Mouse (Mus musculus): ENCODE measurements around the gene Tmem234. TPM values are rescaled to one million over a fixed set of nuclear protein-coding genes. Genes with fewer than 3 reads are reported as not detected.
A peak's percentile ranks its signal among the peaks of the same experiment; 100 is the strongest.

Tmem234 gene
- polyA plus RNA-seq, 1 experiment from 2014 or later: 104 TPM

DNA sequence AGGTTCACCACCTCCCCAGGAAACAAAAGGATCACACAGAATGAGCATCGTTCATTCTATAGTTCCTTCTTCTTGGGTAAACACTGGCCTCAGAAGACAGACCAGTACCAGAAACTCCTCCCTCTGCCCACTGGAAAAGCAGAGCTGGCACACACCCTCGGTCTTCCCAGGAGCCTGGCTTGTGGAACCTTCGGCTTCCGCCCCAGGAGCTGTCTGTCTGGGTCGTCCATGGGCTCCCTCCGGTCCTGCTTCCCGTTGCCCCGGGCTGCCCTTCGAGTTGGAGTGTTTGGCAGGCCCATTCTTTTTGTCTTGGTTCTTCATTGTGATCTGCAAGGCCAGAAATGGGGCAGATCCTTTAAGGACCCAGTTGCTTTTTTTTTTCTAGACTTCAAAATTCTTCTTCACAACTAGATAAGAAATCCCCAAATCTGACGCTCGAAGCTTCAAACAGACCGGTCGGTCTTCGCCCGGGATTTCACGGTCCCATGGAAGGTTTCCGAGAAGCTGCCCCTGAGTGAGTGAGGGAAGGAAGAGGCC lies 39.7 kb downstream of the Tmem234 start:
- Histone ChIP-seq H3K27ac (ENCODE audit: low read length) (peak overlapping the region; percentile 91), H3K4me2 (ENCODE audit: low read depth, low read length) (peak overlapping the region; percentile 91), H3K9ac (ENCODE audit: low read depth, low read length) (peak overlapping the region; percentile 77), H3K4me1 (ENCODE audit: control insufficient read depth, low read depth, low read length) (peaks cover 23% of the 10 kb centered on the region), H3K9me3 (replicated peaks; ENCODE audit: control insufficient read depth, low read length) (no peaks in the 10 kb centered on the region), H3K4me3 (ENCODE audit: low read depth, low read length) (peak overlapping the region; percentile 81), H3K36me3 (ENCODE audit: control insufficient read depth, insufficient read depth) (peaks cover 32% of the 10 kb centered on the region), H3K27me3 (ENCODE audit: control insufficient read depth, insufficient read depth, low read depth, low read length) (no peaks in the 10 kb centered on the region)
- 2% methylated on average over 17 of the region's 17 CpGs for WGBS (ENCODE audit: insufficient replicate concordance)
- no peak for ATAC-seq (ENCODE audit: low read depth)

DNA sequence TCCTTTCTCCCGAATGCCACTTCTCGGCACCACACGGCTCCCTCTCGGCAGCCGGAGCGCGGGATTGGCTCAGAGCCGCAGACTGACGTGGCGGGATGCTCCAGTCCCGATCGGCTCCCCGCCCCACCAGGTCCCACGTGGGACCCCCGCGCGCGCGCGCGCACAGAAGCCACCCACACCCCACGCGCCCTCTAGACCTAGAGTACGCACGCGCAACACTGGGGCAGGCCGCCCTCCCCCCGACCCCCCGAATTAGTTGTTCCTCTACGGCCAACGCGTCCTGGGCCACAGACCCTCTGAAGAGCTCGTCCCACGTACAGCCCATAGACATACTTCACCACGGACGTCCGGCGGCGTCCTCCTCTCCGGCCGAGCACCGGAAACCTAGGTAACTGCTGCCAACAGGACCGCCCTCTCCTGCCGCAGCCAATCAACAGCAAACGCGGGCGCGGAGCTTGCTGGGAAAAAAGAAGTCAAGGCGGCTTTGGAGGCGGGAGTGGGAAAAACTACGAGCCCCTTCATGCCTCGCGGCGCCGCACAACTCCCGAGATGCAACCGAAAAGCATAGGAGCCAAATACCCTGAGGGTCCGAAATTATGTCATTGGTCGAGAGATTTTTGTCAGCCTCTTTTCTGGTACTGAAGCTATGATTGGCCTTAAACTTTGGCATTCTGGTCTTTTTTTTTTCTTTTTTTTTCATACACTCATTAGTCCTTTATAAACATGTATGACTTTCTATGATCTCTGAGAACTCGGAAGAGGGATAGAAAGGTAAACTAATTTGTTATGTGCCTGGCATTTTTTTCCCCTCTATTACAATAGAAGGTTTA lies 40.4 kb downstream of the Tmem234 start, which contains the start of gene Txlna:
Gene Txlna (minus strand): TSS at position 428 of the 830 bp plus-strand sequence.
- no peaks in the 10 kb centered on the region for H3K9me3 ChIP-seq (replicated peaks; ENCODE audit: control insufficient read depth, low read length)
- peaks cover 29% of the 10 kb centered on the region for H3K36me3 ChIP-seq (ENCODE audit: control insufficient read depth, insufficient read depth)
- under 1% methylated on average over 60 of the region's 60 CpGs for WGBS (ENCODE audit: insufficient replicate concordance)
- peak within 1 kb of the TSS; percentile 77 for H3K9ac ChIP-seq (ENCODE audit: low read depth, low read length)
- peak within 1 kb of the TSS; percentile 91 for H3K27ac ChIP-seq (ENCODE audit: low read length)
- peak within 1 kb of the TSS; percentile 91 for H3K4me2 ChIP-seq (ENCODE audit: low read depth, low read length)
- peaks cover 23% of the 10 kb centered on the region for H3K4me1 ChIP-seq (ENCODE audit: control insufficient read depth, low read depth, low read length)
- peak within 1 kb of the TSS; percentile 81 for H3K4me3 ChIP-seq (ENCODE audit: low read depth, low read length)
- ATAC-seq (ENCODE audit: low read depth): peak; percentile 91
- no peaks in the 10 kb centered on the region for H3K27me3 ChIP-seq (ENCODE audit: control insufficient read depth, insufficient read depth, low read depth, low read length)

DNA sequence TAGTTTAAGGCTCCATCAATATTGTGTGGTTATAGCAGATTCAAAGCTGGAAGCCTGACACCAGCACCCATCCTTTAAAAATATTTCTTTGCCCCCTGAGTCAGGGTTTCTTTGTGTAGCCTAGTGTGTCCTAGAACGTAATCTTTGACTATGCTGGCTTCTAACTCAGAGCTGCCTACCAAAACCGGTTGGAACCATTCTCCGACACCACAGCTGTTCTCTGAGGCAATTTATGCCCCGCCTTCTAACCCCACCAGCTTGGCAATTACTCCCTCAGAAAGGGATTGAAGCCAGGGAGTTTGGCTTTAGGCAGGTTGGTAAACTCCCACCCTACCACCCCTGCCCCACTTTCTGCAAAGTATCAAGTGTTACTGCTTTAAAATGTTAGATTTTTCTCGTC lies 41.3 kb downstream of the Tmem234 start:
- no peaks in the 10 kb centered on the region for H3K27me3 ChIP-seq (ENCODE audit: control insufficient read depth, insufficient read depth, low read depth, low read length)
- peak overlapping the region; percentile 91 for H3K4me2 ChIP-seq (ENCODE audit: low read depth, low read length)
- H3K36me3 ChIP-seq (ENCODE audit: control insufficient read depth, insufficient read depth): peaks cover 20% of the 10 kb centered on the region
- peaks cover 23% of the 10 kb centered on the region for H3K4me1 ChIP-seq (ENCODE audit: control insufficient read depth, low read depth, low read length)
- 60% methylated on average over 5 of the region's 5 CpGs for WGBS (ENCODE audit: insufficient replicate concordance)
- H3K27ac ChIP-seq (ENCODE audit: low read length): peak overlapping the region; percentile 49
- ATAC-seq (ENCODE audit: low read depth): no peak
- H3K9ac ChIP-seq (ENCODE audit: low read depth, low read length): peak overlapping the region; percentile 30; the same call in 1 of the 2 replicates
- H3K4me3 ChIP-seq (ENCODE audit: low read depth, low read length): peak overlapping the region; percentile 24; the same call in 1 of the 2 replicates
- no peaks in the 10 kb centered on the region for H3K9me3 ChIP-seq (replicated peaks; ENCODE audit: control insufficient read depth, low read length)

DNA sequence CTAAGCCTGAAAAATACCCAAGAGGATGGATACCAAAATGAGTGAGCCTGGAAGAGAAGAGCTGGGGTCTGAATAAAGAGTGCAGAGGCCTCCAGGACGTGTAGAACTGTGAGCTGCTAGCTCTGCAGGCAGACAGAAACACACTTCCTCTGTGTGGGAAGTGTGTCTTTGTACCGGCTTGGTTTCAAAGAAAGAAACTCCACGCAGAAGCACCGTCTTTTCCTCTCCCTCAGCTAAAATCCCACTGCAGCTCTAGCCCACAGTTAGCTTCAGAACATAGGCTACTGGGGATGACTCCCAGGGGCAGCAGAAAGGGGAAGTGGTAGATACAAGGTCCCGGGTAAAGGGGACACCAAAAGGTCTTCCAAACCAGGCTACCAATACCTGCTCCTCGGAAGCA lies 44.7 kb downstream of the Tmem234 start:
- H3K9me3 ChIP-seq (replicated peaks; ENCODE audit: control insufficient read depth, low read length): no peaks in the 10 kb centered on the region
- H3K4me3 ChIP-seq (ENCODE audit: low read depth, low read length): no peak overlapping the region
- H3K4me2 ChIP-seq (ENCODE audit: low read depth, low read length): no peak overlapping the region
- no peak for ATAC-seq (ENCODE audit: low read depth)
- peaks cover 20% of the 10 kb centered on the region for H3K36me3 ChIP-seq (ENCODE audit: control insufficient read depth, insufficient read depth)
- no peaks in the 10 kb centered on the region for H3K27me3 ChIP-seq (ENCODE audit: control insufficient read depth, insufficient read depth, low read depth, low read length)
- H3K4me1 ChIP-seq (ENCODE audit: control insufficient read depth, low read depth, low read length): peaks cover 6% of the 10 kb centered on the region
- no peak overlapping the region for H3K9ac ChIP-seq (ENCODE audit: low read depth, low read length)
- 53% methylated on average over 6 of the region's 6 CpGs for WGBS (ENCODE audit: insufficient replicate concordance)
- H3K27ac ChIP-seq (ENCODE audit: low read length): no peak overlapping the region

DNA sequence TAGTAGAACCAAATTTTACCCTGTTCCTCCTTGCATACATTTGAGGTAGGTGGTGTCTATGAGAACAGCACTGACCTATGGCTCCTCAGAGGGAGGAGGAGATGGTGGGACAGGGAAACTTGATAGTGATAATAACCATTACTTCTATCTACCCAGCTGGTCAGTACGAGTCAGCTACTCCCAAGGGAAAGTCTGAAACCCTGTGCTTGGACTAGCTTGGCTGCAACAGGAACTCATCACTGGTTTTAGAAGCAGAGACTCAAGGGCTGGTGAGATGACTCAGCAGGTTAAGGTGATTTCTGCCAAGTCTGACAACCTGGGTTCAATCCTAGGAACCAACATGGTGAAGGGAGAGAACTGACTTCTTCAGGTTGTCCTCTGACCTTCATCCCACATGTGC lies 48.2 kb downstream of the Tmem234 start:
- Histone ChIP-seq H3K9me3 (replicated peaks; ENCODE audit: control insufficient read depth, low read length) (no peaks in the 10 kb centered on the region), H3K4me2 (ENCODE audit: low read depth, low read length) (no peak overlapping the region), H3K4me3 (ENCODE audit: low read depth, low read length) (no peak overlapping the region), H3K27ac (ENCODE audit: low read length) (no peak overlapping the region), H3K36me3 (ENCODE audit: control insufficient read depth, insufficient read depth) (peaks cover 31% of the 10 kb centered on the region), H3K27me3 (ENCODE audit: control insufficient read depth, insufficient read depth, low read depth, low read length) (no peaks in the 10 kb centered on the region), H3K4me1 (ENCODE audit: control insufficient read depth, low read depth, low read length) (no peaks in the 10 kb centered on the region), H3K9ac (ENCODE audit: low read depth, low read length) (no peak overlapping the region)
- WGBS (ENCODE audit: insufficient replicate concordance): 69% methylated on average over 1 of the region's 1 CpGs
- ATAC-seq (ENCODE audit: low read depth): no peak

DNA sequence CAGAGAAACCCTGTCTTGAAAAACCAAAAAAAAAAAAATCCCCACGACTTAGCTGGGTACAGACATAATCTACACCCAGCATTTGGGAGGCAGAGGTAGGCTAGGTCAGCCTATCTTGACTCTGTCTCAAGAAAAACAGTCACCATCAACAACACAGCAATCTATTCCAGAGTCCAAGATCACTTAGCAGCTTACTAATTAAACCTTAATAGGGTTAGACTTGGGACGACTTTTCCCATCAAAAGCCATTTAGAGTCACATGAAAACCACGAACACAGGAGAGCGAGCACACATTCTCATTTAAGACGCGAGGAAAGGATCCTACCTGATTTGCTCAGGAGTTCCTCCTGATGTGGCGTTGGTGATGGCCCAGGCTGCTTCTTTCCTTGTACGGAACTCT lies 49.9 kb downstream of the Tmem234 start:
- Histone ChIP-seq H3K4me1 (ENCODE audit: control insufficient read depth, low read depth, low read length) (no peaks in the 10 kb centered on the region), H3K27ac (ENCODE audit: low read length) (no peak overlapping the region), H3K4me3 (ENCODE audit: low read depth, low read length) (no peak overlapping the region), H3K9ac (ENCODE audit: low read depth, low read length) (no peak overlapping the region), H3K9me3 (replicated peaks; ENCODE audit: control insufficient read depth, low read length) (no peaks in the 10 kb centered on the region), H3K36me3 (ENCODE audit: control insufficient read depth, insufficient read depth) (peaks cover 43% of the 10 kb centered on the region), H3K4me2 (ENCODE audit: low read depth, low read length) (no peak overlapping the region), H3K27me3 (ENCODE audit: control insufficient read depth, insufficient read depth, low read depth, low read length) (no peaks in the 10 kb centered on the region)
- ATAC-seq (ENCODE audit: low read depth): no peak
- WGBS (ENCODE audit: insufficient replicate concordance): 87% methylated on average over 8 of the region's 8 CpGs

DNA sequence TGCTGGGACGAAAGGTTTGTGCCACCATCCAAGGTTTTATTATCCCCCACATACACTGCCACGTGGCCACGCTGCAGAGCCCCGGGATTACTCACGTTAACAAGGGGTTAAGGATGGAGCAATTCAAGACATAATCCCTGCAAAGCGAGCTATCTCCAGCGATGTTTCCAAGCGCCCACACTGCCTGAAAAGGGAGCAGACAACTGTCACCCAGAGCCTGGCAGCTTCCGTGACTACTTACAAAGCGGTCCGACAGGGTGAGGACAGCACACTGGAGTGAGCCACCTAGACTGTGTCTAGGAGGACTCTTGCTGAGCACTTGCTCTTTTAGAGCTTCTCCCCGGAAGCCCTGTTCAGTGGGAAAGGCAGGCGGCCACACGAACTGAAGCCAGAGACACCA lies 54.3 kb downstream of the Tmem234 start:
- 86% methylated on average over 14 of the region's 14 CpGs for WGBS (ENCODE audit: insufficient replicate concordance)
- no peak overlapping the region for H3K27ac ChIP-seq (ENCODE audit: low read length)

DNA sequence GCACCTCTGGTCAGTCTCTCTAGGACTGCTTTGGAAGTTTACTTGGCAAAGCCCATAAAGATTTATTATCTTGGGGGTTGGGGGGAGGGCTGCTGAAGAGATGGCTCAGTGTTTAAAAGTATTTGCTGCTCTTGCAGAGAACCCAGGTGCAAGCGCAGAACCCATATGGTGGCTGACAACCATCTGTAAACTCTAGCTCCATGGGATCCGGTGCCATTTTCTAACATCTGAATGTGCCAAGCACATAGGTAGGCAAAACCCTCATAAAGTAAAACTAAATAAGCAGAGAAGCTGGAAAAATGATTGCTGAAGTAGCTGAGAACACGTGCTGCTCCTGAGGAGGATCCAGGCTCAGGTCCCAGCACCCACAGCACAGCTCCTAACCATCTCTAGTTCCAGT lies 61.1 kb downstream of the Tmem234 start:
- ATAC-seq (ENCODE audit: low read depth): no peak
- H3K9me3 ChIP-seq (replicated peaks; ENCODE audit: control insufficient read depth, low read length): no peaks in the 10 kb centered on the region
- no peak overlapping the region for H3K27ac ChIP-seq (ENCODE audit: low read length)
- peaks cover 15% of the 10 kb centered on the region for H3K36me3 ChIP-seq (ENCODE audit: control insufficient read depth, insufficient read depth)
- no peak overlapping the region for H3K4me2 ChIP-seq (ENCODE audit: low read depth, low read length)
- H3K27me3 ChIP-seq (ENCODE audit: control insufficient read depth, insufficient read depth, low read depth, low read length): no peaks in the 10 kb centered on the region
- H3K9ac ChIP-seq (ENCODE audit: low read depth, low read length): no peak overlapping the region
- no peak overlapping the region for H3K4me3 ChIP-seq (ENCODE audit: low read depth, low read length)
- 78% methylated on average over 3 of the region's 3 CpGs for WGBS (ENCODE audit: insufficient replicate concordance)
- H3K4me1 ChIP-seq (ENCODE audit: control insufficient read depth, low read depth, low read length): no peaks in the 10 kb centered on the region

More for the DNA sequence above, 54.3 kb downstream of the Tmem234 start:
- H3K4me3 ChIP-seq (ENCODE audit: low read depth, low read length): no peak overlapping the region
- ATAC-seq (ENCODE audit: low read depth): no peak
- no peak overlapping the region for H3K9ac ChIP-seq (ENCODE audit: low read depth, low read length)
- no peaks in the 10 kb centered on the region for H3K4me1 ChIP-seq (ENCODE audit: control insufficient read depth, low read depth, low read length)
- H3K9me3 ChIP-seq (replicated peaks; ENCODE audit: control insufficient read depth, low read length): no peaks in the 10 kb centered on the region
- no peak overlapping the region for H3K4me2 ChIP-seq (ENCODE audit: low read depth, low read length)
- peaks cover 34% of the 10 kb centered on the region for H3K36me3 ChIP-seq (ENCODE audit: control insufficient read depth, insufficient read depth)
- H3K27me3 ChIP-seq (ENCODE audit: control insufficient read depth, insufficient read depth, low read depth, low read length): no peaks in the 10 kb centered on the region

DNA sequence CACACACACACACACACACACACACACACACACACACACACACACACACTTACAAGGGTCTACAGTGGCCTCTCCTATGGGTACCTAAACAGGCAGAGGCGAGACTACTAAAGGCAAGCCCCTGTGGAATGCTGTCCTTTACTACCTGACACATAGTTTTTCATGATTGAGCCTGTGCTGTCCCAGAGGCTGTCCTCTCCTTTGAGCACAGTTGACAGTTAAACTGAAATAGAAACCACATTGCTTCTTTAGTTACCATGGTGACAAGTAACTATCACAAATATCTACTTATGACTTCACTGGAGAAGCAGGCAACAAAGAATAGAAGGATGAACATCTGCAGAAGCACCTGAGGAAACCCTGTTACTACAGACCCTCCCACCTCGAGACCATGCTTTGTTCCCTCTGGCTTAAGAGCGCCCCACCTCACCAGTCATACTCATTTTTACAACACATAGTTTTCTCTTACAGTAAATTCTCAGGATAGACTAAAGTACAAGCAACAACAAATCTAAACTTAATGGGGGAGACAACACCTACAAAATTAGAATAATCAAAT lies 61.9 kb downstream of the Tmem234 start:
- no peak overlapping the region for H3K4me2 ChIP-seq (ENCODE audit: low read depth, low read length)
- H3K9me3 ChIP-seq (replicated peaks; ENCODE audit: control insufficient read depth, low read length): no peaks in the 10 kb centered on the region
- 72% methylated on average over 3 of the region's 3 CpGs for WGBS (ENCODE audit: insufficient replicate concordance)
- H3K4me1 ChIP-seq (ENCODE audit: control insufficient read depth, low read depth, low read length): no peaks in the 10 kb centered on the region
- no peak overlapping the region for H3K4me3 ChIP-seq (ENCODE audit: low read depth, low read length)
- H3K36me3 ChIP-seq (ENCODE audit: control insufficient read depth, insufficient read depth): peaks cover 12% of the 10 kb centered on the region
- no peaks in the 10 kb centered on the region for H3K27me3 ChIP-seq (ENCODE audit: control insufficient read depth, insufficient read depth, low read depth, low read length)
- ATAC-seq (ENCODE audit: low read depth): no peak
- no peak overlapping the region for H3K9ac ChIP-seq (ENCODE audit: low read depth, low read length)
- H3K27ac ChIP-seq (ENCODE audit: low read length): no peak overlapping the region

Data from liver, embryonic 16.5 days (tissue).